Mouse (Mus musculus) testis, adult 2 months (tissue): ENCODE measurements around the gene Acoxl.

Experiments
- CTCF ChIP-seq: fragments of 200-500 bp; IDR thresholded peaks from 2 replicates; pipeline ENCODE4 v1.5.1; 2012; ENCODE audit warnings: low read depth, mild to moderate bottlenecking, inconsistent platforms, low read length, moderate library complexity; ENCODE audit not compliant: control insufficient read depth, insufficient read depth, insufficient replicate concordance
- POLR2A ChIP-seq: fragments of 200-500 bp; IDR thresholded peaks from 2 replicates; pipeline ENCODE4 v1.6.1; 2012; ENCODE audit warnings: low read depth, mild to moderate bottlenecking, inconsistent platforms, low read length, moderate library complexity; ENCODE audit not compliant: control insufficient read depth

- TF ChIP-seq CTCF: no peak
- no peak for TF ChIP-seq POLR2A
These were observed 229.5 kb downstream of the Acoxl start for GRCm38 (mm10) chr2:128068176-128068575.
